Mouse (Mus musculus) myocyte (in vitro differentiated cells): Measurements from ENCODE around the gene Plxna4.

ENCODE experiments used
- E2F4 ChIP-seq: IDR thresholded peaks from one replicate; pipeline ENCODE4 v1.6.1; 2011; ENCODE audit warnings: mild to moderate bottlenecking, control low read depth, moderate library complexity; ENCODE audit not compliant: insufficient read depth
- MAX ChIP-seq: IDR thresholded peaks from one replicate; pipeline ENCODE4 v1.6.1; 2011; ENCODE audit warnings: low read depth, mild to moderate bottlenecking, control low read depth
- MYOG ChIP-seq, 3 experiments: IDR thresholded peaks; one replicate each; pipeline ENCODE4 v1.6.1; 2011; ENCODE audit warnings: control low read depth in 2 of 3, low read depth in 2 of 3, mild to moderate bottlenecking in 2 of 3; ENCODE audit not compliant: insufficient read length in 2 of 3, control insufficient read depth in 1 of 3, insufficient read depth in 1 of 3
- POLR2A ChIP-seq: IDR thresholded peaks from one replicate; pipeline ENCODE4 v1.6.1; 2011; ENCODE audit warnings: low read depth, mild to moderate bottlenecking, control low read depth, moderate library complexity; ENCODE audit not compliant: insufficient read length
- SRF ChIP-seq: IDR thresholded peaks from one replicate; pipeline ENCODE4 v1.6.1; 2011; ENCODE audit warnings: low read depth; ENCODE audit not compliant: control insufficient read depth, insufficient read length
- TCF12 ChIP-seq: IDR thresholded peaks from one replicate; pipeline ENCODE4 v1.6.1; 2011; ENCODE audit warnings: mild to moderate bottlenecking, control low read depth; ENCODE audit not compliant: poor library complexity, insufficient read depth, severe bottlenecking

- TF ChIP-seq POLR2A, result no peak
- TF ChIP-seq MAX, result no peak
- no peak for TF ChIP-seq TCF12
- no peak for TF ChIP-seq E2F4
- TF ChIP-seq MYOG (IDR thresholded peaks at IDR 0.05; ENCODE audit: control insufficient read depth in 1 of 3, insufficient read depth in 1 of 3, insufficient read length in 2 of 3, low read depth in 2 of 3), result no peak
- no peak for TF ChIP-seq SRF
Measured at GRCm38 (mm10) chr6:32144771-32145170, 443.2 kb downstream of the Plxna4 start.
